9 mouse cellular contexts compared by ENCODE assay signal in the genomic region with DNA sequence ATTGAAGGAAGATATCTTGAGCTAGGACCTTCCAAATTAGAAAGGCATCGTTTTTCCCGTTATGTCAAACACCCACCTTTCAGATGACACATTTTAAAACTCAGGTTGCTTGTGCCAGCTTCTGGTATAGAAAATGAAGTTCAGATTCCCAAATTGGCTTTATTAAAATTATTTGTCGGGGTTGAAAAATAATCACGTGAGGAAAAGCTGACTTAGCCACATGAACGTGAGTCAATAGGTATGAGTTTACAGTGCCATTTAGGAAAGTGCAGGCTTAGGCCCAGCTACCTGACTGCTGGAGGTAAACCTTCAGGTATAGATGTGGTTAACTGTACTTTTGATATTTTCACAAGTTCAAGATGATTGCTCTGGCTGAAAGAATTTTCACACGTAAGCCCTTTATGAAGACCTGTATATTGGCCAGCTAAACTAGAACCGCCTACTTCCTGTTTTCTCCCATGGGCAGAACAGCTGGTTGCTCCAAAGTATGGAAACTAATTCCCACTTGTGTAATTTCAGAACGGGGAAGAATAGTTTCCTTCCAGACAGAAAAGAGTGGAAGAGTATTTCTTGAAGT. TPM values are rescaled to one million over a fixed set of nuclear protein-coding genes. Genes with fewer than 3 reads are reported as not detected.
DNase-seq lines count a peak whose midpoint lies in the region; ATAC-seq and TF ChIP-seq lines count a peak whose summit lies in the region.
"Had no signal": no experiment of that assay in that cellular context is flagged by ENCODE, and none has a peak within 500 bp of the region (broad histone marks: within the 10 kb centered on the region; RNA-seq: fewer than 3 reads in every experiment).

No protein-coding gene starts in this region.

- H3K36me3 ChIP-seq in megakaryocyte, embryonic 14.5 days (replicated peaks; ENCODE audit: low read length) = peaks cover 48% of the 10 kb centered on the region
- peaks cover 22% of the 10 kb centered on the region for H3K36me3 ChIP-seq in embryonic facial prominence, embryonic 15.5 days
- peaks cover 5% of the 10 kb centered on the region; the same call in 1 of the 2 replicates for H3K36me3 ChIP-seq in intestine, embryonic 15.5 days
- H3K36me3 ChIP-seq in myocyte (ENCODE audit: control insufficient read depth, insufficient read depth) = peaks cover 21% of the 10 kb centered on the region

- no peaks in the 10 kb centered on the region for H3K27me3 ChIP-seq in megakaryocyte, embryonic 14.5 days (replicated peaks)
- H3K27me3 ChIP-seq in embryonic facial prominence, embryonic 15.5 days = no peaks in the 10 kb centered on the region
- no peaks in the 10 kb centered on the region for H3K27me3 ChIP-seq in intestine, embryonic 15.5 days (replicated peaks)
- H3K27me3 ChIP-seq in myocyte (ENCODE audit: control insufficient read depth, insufficient read depth, insufficient read length) = no peaks in the 10 kb centered on the region

- WGBS in embryonic facial prominence, embryonic 15.5 days = 12% methylated on average over 8 of the region's 8 CpGs
- WGBS in intestine, embryonic 15.5 days = 9% methylated on average over 8 of the region's 8 CpGs

- H3K79me2 ChIP-seq in myocyte (ENCODE audit: control insufficient read depth, insufficient read depth) = peaks cover 43% of the 10 kb centered on the region

- no peaks in the 10 kb centered on the region for H3K9me3 ChIP-seq in megakaryocyte, embryonic 14.5 days
- no peaks in the 10 kb centered on the region for H3K9me3 ChIP-seq in embryonic facial prominence, embryonic 15.5 days (replicated peaks)
- H3K9me3 ChIP-seq in intestine, embryonic 15.5 days = no peaks in the 10 kb centered on the region

- peak overlapping the region; percentile 75 for H3K9ac ChIP-seq in embryonic facial prominence, embryonic 15.5 days
- H3K9ac ChIP-seq in intestine, embryonic 15.5 days = peak overlapping the region; percentile 77

- TF ChIP-seq POLR2A in myocyte (IDR thresholded peaks at IDR 0.05; ENCODE audit: insufficient read length, low read depth) = no peak

- DNase-seq in layer of hippocampus, postnatal 10 days (ENCODE audit: low spot score in 2 of 2) = no peak
- DNase-seq in thymus, postnatal 10 days (ENCODE audit: low spot score in 2 of 2) = no peak
- DNase-seq in gastrocnemius, postnatal 25 days = no peak

- H3K4me3 ChIP-seq in megakaryocyte, embryonic 14.5 days (replicated peaks) = peak overlapping the region; percentile 98
- H3K4me3 ChIP-seq in embryonic facial prominence, embryonic 15.5 days (replicated peaks) = peak overlapping the region; percentile 88
- H3K4me3 ChIP-seq in intestine, embryonic 15.5 days (replicated peaks) = peak overlapping the region; percentile 88
- peak overlapping the region; percentile 63 for H3K4me3 ChIP-seq in myocyte

- no peak for ATAC-seq in megakaryocyte, adult 5-6 weeks (ENCODE audit: poor library complexity, severe bottlenecking)
- ATAC-seq in embryonic facial prominence, embryonic 15.5 days (ENCODE audit: insufficient number of reproducible peaks, low FRiP score, low TSS enrichment, low read depth) = no peak
- ATAC-seq in intestine, embryonic 15.5 days = no peak

- H3ac ChIP-seq in myocyte (ENCODE audit: control insufficient read depth, insufficient read length) = no peak overlapping the region

- H3K27ac ChIP-seq in embryonic facial prominence, embryonic 15.5 days (replicated peaks) = peak overlapping the region; percentile 92
- peak overlapping the region; percentile 91 for H3K27ac ChIP-seq in intestine, embryonic 15.5 days

- H3K4me1 ChIP-seq in megakaryocyte, embryonic 14.5 days = peaks cover 47% of the 10 kb centered on the region
- H3K4me1 ChIP-seq in embryonic facial prominence, embryonic 15.5 days = peaks cover 23% of the 10 kb centered on the region
- peaks cover 14% of the 10 kb centered on the region; the same call in 1 of the 2 replicates for H3K4me1 ChIP-seq in intestine, embryonic 15.5 days (replicated peaks)

- peak overlapping the region; percentile 63 for H3K4me2 ChIP-seq in embryonic facial prominence, embryonic 15.5 days (replicated peaks)
- peak overlapping the region; percentile 56 for H3K4me2 ChIP-seq in intestine, embryonic 15.5 days (replicated peaks)
- peak overlapping the region; percentile 83 for H3K4me2 ChIP-seq in myocyte (ENCODE audit: low read depth)

TF ChIP-seq in myocyte, 11 proteins besides CTCF, POLR2A, EP300 and RAD21:
- TF ChIP-seq REST (IDR thresholded peaks at IDR 0.05; ENCODE audit: insufficient read depth, insufficient read length) = no peak
- no peak for TF ChIP-seq TCF12 (IDR thresholded peaks at IDR 0.05; ENCODE audit: insufficient read depth, poor library complexity, severe bottlenecking)
- TF ChIP-seq MYOD1 (IDR thresholded peaks at IDR 0.05; ENCODE audit: control insufficient read depth in 1 of 3, insufficient read length in 2 of 3, low read depth in 2 of 3) = peak in 1 of 3 experiments; percentile 23
- TF ChIP-seq SRF (IDR thresholded peaks at IDR 0.05; ENCODE audit: control insufficient read depth, insufficient read length, low read depth) = no peak
- no peak for TF ChIP-seq TCF3 (IDR thresholded peaks at IDR 0.05; ENCODE audit: insufficient read length, low read depth)
- TF ChIP-seq MYOG (IDR thresholded peaks at IDR 0.05; ENCODE audit: control insufficient read depth in 1 of 3, insufficient read depth in 1 of 3, insufficient read length in 2 of 3, low read depth in 2 of 3) = no peak
- TF ChIP-seq CEBPB (IDR thresholded peaks at IDR 0.05; ENCODE audit: insufficient read depth, poor library complexity, severe bottlenecking) = no peak
- no peak for TF ChIP-seq USF1 (IDR thresholded peaks at IDR 0.05; ENCODE audit: low read depth)
- no peak for TF ChIP-seq E2F4 (IDR thresholded peaks at IDR 0.05; ENCODE audit: insufficient read depth)

RNA-seq across cellular contexts. Expression of a gene that starts 1.5 kb away (rescaled TPM):
- polyA plus RNA-seq in megakaryocyte, embryonic 14.5 days (2012; ENCODE audit: insufficient read depth, low replicate concordance) = 8.2 and 55.6 TPM in 2 replicates
- 32.4 and 33.9 TPM in 2 replicates for total RNA-seq in megakaryocyte, adult 5-6 weeks (2015)
- 53.6 and 60.7 TPM in 2 replicates for total RNA-seq in megakaryocyte, adult 5-6 weeks (2017)
- 72.9 and 73.6 TPM in 2 replicates for polyA plus RNA-seq in embryonic facial prominence, embryonic 15.5 days (2015; fragmentation: Nextera tagmentation; extraction: Ambion mirVana)
- polyA plus RNA-seq in intestine, embryonic 15.5 days (2015; fragmentation: Nextera tagmentation; extraction: Ambion mirVana) = 57.0 and 61.2 TPM in 2 replicates
- polyA plus RNA-seq in myocyte (2012; fragmentation: generic; extraction: Trizol) = 33.0 TPM
- total RNA-seq in layer of hippocampus, postnatal 10 days (2021) = 100 to 1,000 TPM; 161 to 165 TPM
- 10 to 100 TPM; 65.0 to 67.8 TPM for total RNA-seq in gastrocnemius, postnatal 25 days (2021)

RNA-seq across cellular contexts. Expression of a gene that starts 1.7 kb away (rescaled TPM):
- polyA plus RNA-seq in megakaryocyte, embryonic 14.5 days (2012; ENCODE audit: insufficient read depth, low replicate concordance) = 1.9 TPM in 1 of 2 replicates, not detected in the other
- 15.3 and 15.9 TPM in 2 replicates for total RNA-seq in megakaryocyte, adult 5-6 weeks (2015)
- total RNA-seq in megakaryocyte, adult 5-6 weeks (2017) = 26.8 and 34.8 TPM in 2 replicates
- polyA plus RNA-seq in embryonic facial prominence, embryonic 15.5 days (2015; fragmentation: Nextera tagmentation; extraction: Ambion mirVana) = 8.1 and 8.8 TPM in 2 replicates
- polyA plus RNA-seq in intestine, embryonic 15.5 days (2015; fragmentation: Nextera tagmentation; extraction: Ambion mirVana) = 8.4 and 10.2 TPM in 2 replicates
- 1.0 TPM for polyA plus RNA-seq in myocyte (2012; fragmentation: generic; extraction: Trizol)
- total RNA-seq in layer of hippocampus, postnatal 10 days (2021) = 1 to 10 TPM; 2.7 to 3.3 TPM
- under 1 TPM; 0.26 to 0.94 TPM for total RNA-seq in gastrocnemius, postnatal 25 days (2021)

RNA-seq across cellular contexts. Expression of a gene that starts 28.6 kb away (rescaled TPM):
- polyA plus RNA-seq in megakaryocyte, embryonic 14.5 days (2012; ENCODE audit: insufficient read depth, low replicate concordance) = 3.4 and 23.5 TPM in 2 replicates
- 35.3 and 35.7 TPM in 2 replicates for total RNA-seq in megakaryocyte, adult 5-6 weeks (2015)
- 20.5 and 24.1 TPM in 2 replicates for total RNA-seq in megakaryocyte, adult 5-6 weeks (2017)
- polyA plus RNA-seq in embryonic facial prominence, embryonic 15.5 days (2015; fragmentation: Nextera tagmentation; extraction: Ambion mirVana) = 7.5 and 9.6 TPM in 2 replicates
- 21.6 and 22.0 TPM in 2 replicates for polyA plus RNA-seq in intestine, embryonic 15.5 days (2015; fragmentation: Nextera tagmentation; extraction: Ambion mirVana)
- 1.8 TPM for polyA plus RNA-seq in myocyte (2012; fragmentation: generic; extraction: Trizol)
- total RNA-seq in layer of hippocampus, postnatal 10 days (2021) = 1 to 10 TPM; 2.7 to 3.6 TPM
- 1 to 10 TPM; 1.1 to 2.5 TPM for total RNA-seq in gastrocnemius, postnatal 25 days (2021)

RNA-seq across cellular contexts. Expression of a gene that starts 45.6 kb away (rescaled TPM):
- polyA plus RNA-seq in megakaryocyte, embryonic 14.5 days (2012; ENCODE audit: insufficient read depth, low replicate concordance) = not detected in 2 replicates
- total RNA-seq in megakaryocyte, adult 5-6 weeks (2015) = not detected in 2 replicates
- total RNA-seq in megakaryocyte, adult 5-6 weeks (2017) = not detected in 2 replicates
- polyA plus RNA-seq in embryonic facial prominence, embryonic 15.5 days (2015; fragmentation: Nextera tagmentation; extraction: Ambion mirVana) = not detected in 2 replicates
- not detected in 2 replicates for polyA plus RNA-seq in intestine, embryonic 15.5 days (2015; fragmentation: Nextera tagmentation; extraction: Ambion mirVana)
- polyA plus RNA-seq in myocyte (2012; fragmentation: generic; extraction: Trizol) = not detected
- total RNA-seq in layer of hippocampus, postnatal 10 days (2021) = not detected
- total RNA-seq in gastrocnemius, postnatal 25 days (2021) = not detected
- total RNA-seq: hematopoietic stem cell, adult 5-6 weeks had no signal
